Mouse (Mus musculus): ENCODE results near the gene Tlx1. TPM values are rescaled to one million over a fixed set of nuclear protein-coding genes. Genes with fewer than 3 reads are reported as not detected.
A peak's percentile ranks its signal among the peaks of the same experiment; 100 is the strongest.

Tlx1 gene
- polyA plus RNA-seq (2016; fragmentation: Nextera tagmentation; extraction: Ambion mirVana): 6.5 and 12.4 TPM in 2 replicates

DNA sequence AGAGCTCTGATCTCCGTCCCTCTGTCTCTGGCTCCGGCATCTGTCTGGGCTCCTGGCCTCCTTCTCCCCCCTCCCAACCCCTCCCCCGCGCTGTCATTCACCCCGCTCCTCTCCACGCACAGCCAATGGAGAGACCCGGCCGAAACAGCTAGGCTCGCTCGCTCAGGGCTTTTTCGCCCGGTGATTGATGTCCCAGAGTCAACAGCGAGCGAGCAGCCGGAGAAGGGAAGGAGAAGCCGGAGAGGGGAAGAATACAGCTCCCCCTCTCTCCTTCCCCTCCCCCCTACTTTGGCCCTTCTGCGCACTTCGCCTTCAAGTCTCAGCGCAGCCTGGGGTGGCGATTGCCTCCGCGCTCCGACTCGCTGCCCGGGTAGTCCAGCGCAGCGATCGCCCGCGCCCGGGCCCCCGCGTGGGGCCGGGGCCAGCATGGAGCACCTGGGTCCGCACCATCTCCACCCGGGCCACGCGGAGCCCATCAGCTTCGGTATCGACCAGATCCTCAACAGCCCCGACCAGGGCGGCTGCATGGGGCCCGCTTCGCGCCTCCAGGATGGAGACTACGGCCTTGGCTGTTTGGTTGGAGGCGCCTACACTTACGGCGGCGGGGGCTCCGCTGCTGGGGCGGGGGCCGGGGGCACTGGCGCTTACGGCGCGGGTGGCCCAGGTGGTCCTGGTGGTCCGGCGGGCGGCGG is at the start of gene Tlx1:
TSS of gene Tlx1 (plus strand) at position 191 of the 692 bp plus-strand sequence.
- WGBS: under 1% methylated on average over 61 of the region's 61 CpGs
- Histone ChIP-seq H3K4me1 (peaks cover 11% of the 10 kb centered on the region), H3K27ac (peak within 1 kb of the TSS; percentile 46), H3K9me3 (replicated peaks) (no peaks in the 10 kb centered on the region), H3K4me3 (peak within 1 kb of the TSS; percentile 32), H3K9ac (peak within 1 kb of the TSS; percentile 56), H3K36me3 (no peaks in the 10 kb centered on the region), H3K27me3 (peaks cover 99% of the 10 kb centered on the region), H3K4me2 (replicated peaks) (peak within 1 kb of the TSS; percentile 39)
- ATAC-seq (ENCODE audit: low FRiP score): peak; percentile 54

DNA sequence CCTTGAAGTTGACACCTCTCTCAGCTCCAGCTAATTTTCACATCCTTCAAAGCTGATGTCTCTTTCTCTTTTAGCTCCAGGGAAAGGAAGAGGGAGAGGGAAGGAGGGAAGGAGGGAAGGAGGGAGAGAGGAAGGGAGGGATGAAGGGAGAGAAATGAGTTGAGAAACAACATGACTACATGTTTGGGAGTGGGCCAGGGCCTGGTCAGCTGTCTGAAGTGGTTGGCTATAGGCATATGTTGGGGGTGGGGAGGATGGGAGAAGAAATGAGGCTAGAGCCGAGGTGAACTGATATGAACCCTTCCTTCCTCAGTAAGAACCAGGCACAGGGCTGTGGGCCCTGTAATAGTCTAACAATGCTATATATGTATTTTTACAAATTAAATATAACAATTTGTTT is 44.9 kb upstream of the Tlx1 start:
- WGBS: 55% methylated on average over 1 of the region's 1 CpGs
- H3K9ac ChIP-seq: no peak overlapping the region
- no peaks in the 10 kb centered on the region for H3K9me3 ChIP-seq (replicated peaks)
- H3K27ac ChIP-seq: no peak overlapping the region
- no peaks in the 10 kb centered on the region for H3K36me3 ChIP-seq
- H3K4me3 ChIP-seq: no peak overlapping the region
- H3K27me3 ChIP-seq: peaks cover 49% of the 10 kb centered on the region
- H3K4me2 ChIP-seq (replicated peaks): no peak overlapping the region
- peaks cover 14% of the 10 kb centered on the region for H3K4me1 ChIP-seq
- no peak for ATAC-seq (ENCODE audit: low FRiP score)

DNA sequence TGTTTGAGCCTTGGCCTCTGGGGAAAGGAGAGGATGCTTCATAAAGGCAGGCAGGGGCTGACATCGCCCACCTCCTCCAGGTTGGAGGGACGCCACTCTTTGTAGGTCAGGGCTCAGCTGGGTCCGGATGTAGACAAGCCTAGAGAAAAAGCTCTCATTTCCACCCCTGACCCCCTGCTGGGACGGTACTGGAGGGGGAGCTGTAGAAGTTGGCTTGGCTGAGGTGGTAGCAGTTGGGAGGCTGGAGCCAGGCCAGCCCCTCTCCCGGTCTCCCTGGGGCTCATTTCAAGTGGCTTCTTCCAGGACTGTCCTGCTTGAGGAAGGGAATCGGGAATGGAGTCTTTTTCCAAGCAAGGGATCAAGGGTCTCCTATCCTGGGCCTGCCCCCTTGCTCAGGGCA is 43.8 kb upstream of the Tlx1 start:
- WGBS: 52% methylated on average over 6 of the region's 6 CpGs
- no peak overlapping the region for H3K9ac ChIP-seq
- ATAC-seq (ENCODE audit: low FRiP score): no peak
- H3K9me3 ChIP-seq (replicated peaks): no peaks in the 10 kb centered on the region
- no peak overlapping the region for H3K4me3 ChIP-seq
- H3K27ac ChIP-seq: no peak overlapping the region
- peaks cover 14% of the 10 kb centered on the region for H3K4me1 ChIP-seq
- peaks cover 46% of the 10 kb centered on the region for H3K27me3 ChIP-seq
- H3K36me3 ChIP-seq: no peaks in the 10 kb centered on the region
- H3K4me2 ChIP-seq (replicated peaks): no peak overlapping the region

DNA sequence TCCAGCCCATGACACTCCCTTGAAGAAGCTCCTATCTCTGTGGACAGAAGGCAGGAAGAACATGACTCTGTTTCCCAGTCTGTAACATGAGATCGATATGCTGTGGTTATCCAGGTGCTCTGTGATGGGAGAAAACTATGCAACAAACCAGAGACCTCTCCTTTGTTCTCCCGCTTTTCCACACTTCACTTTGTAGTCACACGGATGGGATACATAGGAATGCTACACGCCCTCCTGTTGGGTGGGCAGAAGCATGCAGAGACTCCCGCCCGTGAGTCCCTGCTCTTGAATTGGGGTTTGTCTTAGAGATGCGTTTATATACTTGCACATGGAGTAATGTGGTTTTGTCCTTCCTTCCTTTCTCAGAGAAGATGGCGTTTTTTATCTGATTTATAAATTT is 39.8 kb upstream of the Tlx1 start:
- Histone ChIP-seq H3K36me3 (no peaks in the 10 kb centered on the region), H3K27ac (no peak overlapping the region), H3K4me1 (peaks cover 6% of the 10 kb centered on the region), H3K9me3 (replicated peaks) (no peaks in the 10 kb centered on the region), H3K27me3 (peaks cover 46% of the 10 kb centered on the region), H3K9ac (no peak overlapping the region), H3K4me2 (replicated peaks) (no peak overlapping the region), H3K4me3 (no peak overlapping the region)
- 76% methylated on average over 8 of the region's 8 CpGs for WGBS
- ATAC-seq (ENCODE audit: low FRiP score): no peak

DNA sequence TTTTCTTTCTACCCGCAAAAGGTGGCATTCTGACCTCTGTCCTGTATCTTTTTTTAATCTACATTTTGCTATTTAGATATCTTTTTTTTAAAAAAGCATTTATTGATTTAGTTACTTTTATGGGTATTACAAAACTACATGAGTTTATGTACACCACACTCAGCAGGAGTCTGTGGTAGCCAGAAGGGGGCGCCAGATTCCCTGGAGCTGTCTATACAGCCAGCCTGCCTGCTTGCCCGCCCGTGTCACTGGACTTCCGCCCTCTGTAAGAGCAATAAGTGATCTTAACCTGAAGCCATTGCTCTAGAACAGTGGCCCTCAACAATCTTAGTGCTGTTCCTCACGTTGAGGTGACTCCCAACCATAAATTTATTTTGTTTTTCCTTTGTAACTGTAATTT is 38.0 kb upstream of the Tlx1 start:
- Histone ChIP-seq H3K27me3 (peaks cover 54% of the 10 kb centered on the region), H3K4me2 (replicated peaks) (no peak overlapping the region), H3K9ac (no peak overlapping the region), H3K4me1 (peaks cover 6% of the 10 kb centered on the region), H3K9me3 (replicated peaks) (no peaks in the 10 kb centered on the region), H3K36me3 (no peaks in the 10 kb centered on the region), H3K27ac (no peak overlapping the region), H3K4me3 (no peak overlapping the region)
- 86% methylated on average over 6 of the region's 6 CpGs for WGBS
- ATAC-seq (ENCODE audit: low FRiP score): no peak

DNA sequence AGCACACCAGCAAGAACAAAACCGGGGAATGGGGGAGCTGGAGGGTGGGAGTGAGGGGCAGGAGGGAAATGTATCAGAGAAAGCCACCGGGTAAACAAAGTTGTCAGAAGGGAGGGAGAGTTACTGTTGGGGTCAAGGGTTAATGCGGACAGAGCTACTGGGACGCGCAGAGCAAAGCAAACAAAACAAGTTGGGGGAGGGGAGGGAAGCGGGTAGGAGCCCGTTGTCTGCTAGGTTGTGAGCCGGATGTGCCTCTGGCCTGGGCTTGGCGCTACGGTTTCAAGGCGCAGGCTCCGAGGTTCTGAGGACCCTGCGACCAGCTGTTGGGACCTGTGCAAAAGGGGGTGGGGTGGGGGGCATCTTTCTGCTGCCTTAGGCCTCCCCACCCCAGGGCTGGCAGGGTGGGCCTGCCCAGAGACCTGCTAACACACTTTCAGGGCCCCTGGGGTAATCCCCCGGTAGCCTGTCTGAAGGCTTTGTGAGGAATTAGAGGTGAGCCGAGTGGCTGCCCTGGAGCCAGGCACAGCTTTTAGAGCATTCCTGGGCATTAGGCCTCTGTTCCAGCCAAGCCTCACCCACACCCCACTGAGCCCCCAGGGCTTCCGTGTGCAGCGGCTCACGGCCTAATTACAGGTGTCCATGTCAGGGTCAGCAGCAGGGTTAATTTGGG is 36.6 kb upstream of the Tlx1 start:
- H3K36me3 ChIP-seq: no peaks in the 10 kb centered on the region
- H3K9ac ChIP-seq: peak overlapping the region; percentile 43; the same call in 1 of the 2 replicates
- WGBS: 3% methylated on average over 18 of the region's 18 CpGs
- H3K9me3 ChIP-seq (replicated peaks): no peaks in the 10 kb centered on the region
- H3K4me1 ChIP-seq: peaks cover 6% of the 10 kb centered on the region
- peaks cover 56% of the 10 kb centered on the region for H3K27me3 ChIP-seq
- no peak for ATAC-seq (ENCODE audit: low FRiP score)
- no peak overlapping the region for H3K4me3 ChIP-seq
- H3K27ac ChIP-seq: no peak overlapping the region
- 0 out of 2 replicates have a peak overlapping the region, but pooled peaks have one; percentile 4 for H3K4me2 ChIP-seq (replicated peaks)

DNA sequence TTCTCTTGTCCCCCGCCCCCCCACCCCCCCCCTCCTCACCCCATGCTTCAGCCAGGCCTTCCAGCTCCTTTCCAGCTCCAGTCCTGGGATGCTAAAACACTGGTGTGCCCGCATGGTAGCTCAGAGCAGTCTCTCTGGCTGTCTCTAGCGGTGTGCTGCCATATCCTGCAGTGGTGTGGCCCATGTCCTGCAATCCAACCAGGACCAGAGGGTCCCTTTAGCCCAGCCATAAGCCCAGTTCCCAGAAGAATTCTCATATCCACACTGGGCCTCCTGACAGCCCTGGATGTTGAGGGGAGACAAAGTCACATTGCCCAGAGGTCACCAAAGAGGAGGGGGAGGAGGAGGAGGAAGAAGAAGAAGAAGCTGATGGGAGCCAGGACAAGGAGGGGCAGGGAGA is 35.7 kb upstream of the Tlx1 start:
- H3K27me3 ChIP-seq: peaks cover 62% of the 10 kb centered on the region
- no peaks in the 10 kb centered on the region for H3K9me3 ChIP-seq (replicated peaks)
- no peak overlapping the region for H3K4me3 ChIP-seq
- 31% methylated on average over 2 of the region's 3 CpGs for WGBS
- H3K9ac ChIP-seq: no peak overlapping the region
- ATAC-seq (ENCODE audit: low FRiP score): no peak
- H3K4me2 ChIP-seq (replicated peaks): no peak overlapping the region
- H3K36me3 ChIP-seq: no peaks in the 10 kb centered on the region
- H3K4me1 ChIP-seq: peaks cover 6% of the 10 kb centered on the region
- H3K27ac ChIP-seq: no peak overlapping the region

DNA sequence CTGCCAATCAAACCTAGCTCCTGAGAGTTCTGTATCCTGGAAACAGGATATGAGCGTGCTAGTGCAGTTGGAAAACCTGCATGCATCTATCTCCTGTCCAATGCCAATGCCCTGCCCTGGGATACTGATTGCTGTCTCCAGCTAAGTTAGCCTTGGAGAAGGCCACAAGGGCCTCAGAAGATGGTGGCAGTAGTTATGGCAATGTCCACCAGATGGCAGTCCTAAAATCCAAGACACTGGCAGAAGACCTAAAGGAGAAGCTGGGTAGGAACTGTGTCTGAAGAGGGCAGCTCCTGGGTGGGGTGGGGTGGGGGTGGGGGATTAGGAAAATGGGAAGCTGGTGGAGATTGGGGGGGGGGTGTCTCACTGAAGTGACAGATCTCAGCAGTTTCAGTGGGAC is 33.7 kb upstream of the Tlx1 start:
- no peak overlapping the region for H3K27ac ChIP-seq
- no peaks in the 10 kb centered on the region for H3K9me3 ChIP-seq (replicated peaks)
- H3K36me3 ChIP-seq: no peaks in the 10 kb centered on the region
- no peak for ATAC-seq (ENCODE audit: low FRiP score)
- H3K4me3 ChIP-seq: no peak overlapping the region
- 48% methylated on average over 1 of the region's 1 CpGs for WGBS
- H3K4me1 ChIP-seq: peaks cover 6% of the 10 kb centered on the region
- H3K27me3 ChIP-seq: peaks cover 77% of the 10 kb centered on the region
- no peak overlapping the region for H3K9ac ChIP-seq
- no peak overlapping the region for H3K4me2 ChIP-seq (replicated peaks)

DNA sequence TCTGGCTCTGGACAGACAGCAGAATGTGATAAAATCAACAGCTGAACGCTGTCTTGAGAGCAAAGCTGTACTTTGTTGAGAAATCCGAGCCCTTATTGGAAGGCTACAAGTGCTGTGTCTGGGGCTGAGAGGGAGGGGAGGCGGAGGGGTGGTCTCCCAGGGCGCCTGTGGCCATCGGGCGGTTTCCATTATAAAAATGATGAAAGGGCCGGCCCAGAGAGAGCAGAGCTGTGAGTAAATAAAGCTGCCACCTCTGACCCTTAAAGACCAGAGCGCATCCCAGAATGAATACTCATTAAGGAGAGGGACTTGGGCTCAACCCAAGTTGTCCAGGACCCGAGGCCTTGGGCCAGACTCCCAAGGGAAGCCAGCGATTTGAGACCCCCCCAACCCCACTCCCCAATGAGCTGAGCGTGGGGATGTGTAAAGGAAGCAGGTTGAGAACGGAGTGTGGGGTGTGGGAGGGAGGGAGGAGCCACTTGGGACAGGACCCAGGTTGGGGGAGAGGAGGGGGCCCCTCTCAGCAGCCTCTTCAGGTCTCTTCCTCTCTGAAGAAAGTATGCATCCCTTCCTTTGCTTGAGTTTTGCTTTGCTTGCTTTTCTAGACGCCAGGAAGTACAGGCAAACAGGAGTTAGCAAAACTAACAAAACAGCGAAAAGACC is 18.4 kb upstream of the Tlx1 start:
- Histone ChIP-seq H3K9me3 (replicated peaks) (no peaks in the 10 kb centered on the region), H3K27ac (no peak overlapping the region), H3K9ac (no peak overlapping the region), H3K4me3 (no peak overlapping the region), H3K4me2 (replicated peaks) (no peak overlapping the region), H3K4me1 (0 out of 2 replicates have a peak, but pooled peaks cover 6% of the 10 kb centered on the region), H3K27me3 (peaks cover 86% of the 10 kb centered on the region), H3K36me3 (no peaks in the 10 kb centered on the region)
- ATAC-seq (ENCODE audit: low FRiP score): no peak
- 19% methylated on average over 14 of the region's 14 CpGs for WGBS

DNA sequence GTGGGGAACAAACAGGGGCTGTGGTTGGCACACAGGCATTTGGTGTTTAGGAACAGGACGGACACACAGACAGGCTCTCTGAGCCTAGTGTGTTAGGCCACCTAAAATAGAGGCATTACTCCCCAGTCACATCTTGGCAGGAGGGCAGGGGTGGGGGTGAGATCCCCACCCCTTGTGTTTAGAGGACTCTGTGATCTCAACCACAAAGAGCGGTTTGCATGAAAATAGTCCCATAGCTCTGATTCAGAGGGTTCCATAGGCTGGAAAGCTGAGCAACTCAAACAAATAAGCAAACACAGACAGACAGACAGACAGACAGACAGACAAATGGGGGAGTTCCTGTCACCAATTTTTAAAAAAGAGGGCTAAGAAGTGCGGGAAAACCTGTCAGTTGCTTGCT is 7.9 kb upstream of the Tlx1 start:
- 6% methylated on average over 3 of the region's 3 CpGs for WGBS
- no peak for ATAC-seq (ENCODE audit: low FRiP score)
- no peak overlapping the region for H3K4me2 ChIP-seq (replicated peaks)

DNA sequence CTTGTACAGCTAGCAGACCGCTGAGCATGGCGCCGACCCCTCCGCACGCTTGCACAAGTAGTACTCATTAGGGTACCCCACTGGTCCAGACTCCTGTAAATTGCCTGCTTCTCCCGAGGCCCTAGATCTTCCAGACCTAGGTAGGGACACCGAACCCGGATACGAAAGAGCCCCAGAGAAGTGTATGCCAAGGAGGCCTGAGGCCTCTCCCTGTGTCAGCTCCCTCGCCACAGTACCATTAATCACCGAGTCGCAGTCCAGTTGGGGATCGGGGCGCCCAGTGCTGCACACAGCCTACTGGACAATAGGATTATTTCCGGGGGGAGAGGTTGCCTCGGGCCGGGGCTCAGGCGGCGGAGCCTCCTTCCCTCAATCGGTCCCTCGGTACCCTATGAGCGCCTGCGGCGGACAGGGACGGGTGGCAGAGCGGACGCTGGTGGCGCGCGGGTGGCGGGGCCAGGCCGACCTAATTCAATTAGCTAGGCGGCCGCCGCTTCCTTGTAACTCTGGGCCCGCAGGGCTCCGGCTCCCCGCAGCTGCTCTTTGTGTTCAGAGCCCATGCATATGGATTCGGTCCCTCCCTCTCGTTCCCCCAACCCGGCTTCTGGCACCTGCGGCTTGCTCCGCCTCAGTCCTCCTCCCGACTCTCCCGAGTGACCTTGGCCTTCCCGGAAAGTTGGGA is 7.1 kb upstream of the Tlx1 start:
- Histone ChIP-seq H3K4me3 (peak overlapping the region; percentile 18), H3K27ac (no peak overlapping the region), H3K9ac (no peak overlapping the region), H3K9me3 (replicated peaks) (no peaks in the 10 kb centered on the region), H3K27me3 (peaks cover 100% of the 10 kb centered on the region), H3K4me1 (peaks cover 11% of the 10 kb centered on the region; the same call in 1 of the 2 replicates), H3K36me3 (no peaks in the 10 kb centered on the region), H3K4me2 (replicated peaks) (peak overlapping the region; percentile 39)
- ATAC-seq (ENCODE audit: low FRiP score): peak; percentile 84
- WGBS: under 1% methylated on average over 46 of the region's 46 CpGs

More for the DNA sequence above, 7.9 kb upstream of the Tlx1 start:
- H3K27ac ChIP-seq: no peak overlapping the region
- H3K4me3 ChIP-seq: no peak overlapping the region
- no peaks in the 10 kb centered on the region for H3K36me3 ChIP-seq
- peaks cover 100% of the 10 kb centered on the region for H3K27me3 ChIP-seq
- peaks cover 11% of the 10 kb centered on the region; the same call in 1 of the 2 replicates for H3K4me1 ChIP-seq
- no peak overlapping the region for H3K9ac ChIP-seq
- no peaks in the 10 kb centered on the region for H3K9me3 ChIP-seq (replicated peaks)

DNA sequence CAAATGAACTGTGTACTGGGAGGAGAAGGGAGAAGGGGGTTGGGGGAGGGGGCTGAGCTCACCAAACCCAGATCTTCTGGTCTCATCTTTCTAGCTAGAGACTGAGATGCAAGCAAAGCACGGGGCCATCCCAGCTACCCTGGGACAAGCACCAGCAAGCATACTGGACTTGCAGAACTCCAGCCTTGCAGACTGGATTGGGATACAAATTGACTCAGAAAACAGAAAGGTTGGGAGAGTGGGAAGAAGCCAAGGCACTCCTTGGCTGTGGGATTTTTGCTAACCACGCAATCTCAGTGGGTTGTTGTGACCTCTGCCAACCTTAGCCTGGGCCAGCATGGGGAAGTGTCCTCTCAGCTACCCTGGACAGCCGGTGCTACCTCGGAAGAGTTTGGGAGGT is 3.4 kb upstream of the Tlx1 start:
- no peak for ATAC-seq (ENCODE audit: low FRiP score)
- Histone ChIP-seq H3K27me3 (peaks cover 99% of the 10 kb centered on the region), H3K36me3 (no peaks in the 10 kb centered on the region), H3K9me3 (replicated peaks) (no peaks in the 10 kb centered on the region), H3K4me1 (peaks cover 22% of the 10 kb centered on the region), H3K9ac (no peak overlapping the region), H3K4me3 (no peak overlapping the region), H3K27ac (no peak overlapping the region), H3K4me2 (replicated peaks) (no peak overlapping the region)
- 1% methylated on average over 4 of the region's 4 CpGs for WGBS
